Mouse (Mus musculus): Measurements from ENCODE around the gene Pp2d1. TPM values are rescaled to one million over a fixed set of nuclear protein-coding genes. Genes with fewer than 3 reads are reported as not detected.
"Not testable (repeated sequence)": the region's sequence is repeated elsewhere in the genome, so short reads cannot be mapped to it uniquely, and the experiment has no call there.

The Pp2d1 gene
- total RNA-seq (2022): not detected

DNA sequence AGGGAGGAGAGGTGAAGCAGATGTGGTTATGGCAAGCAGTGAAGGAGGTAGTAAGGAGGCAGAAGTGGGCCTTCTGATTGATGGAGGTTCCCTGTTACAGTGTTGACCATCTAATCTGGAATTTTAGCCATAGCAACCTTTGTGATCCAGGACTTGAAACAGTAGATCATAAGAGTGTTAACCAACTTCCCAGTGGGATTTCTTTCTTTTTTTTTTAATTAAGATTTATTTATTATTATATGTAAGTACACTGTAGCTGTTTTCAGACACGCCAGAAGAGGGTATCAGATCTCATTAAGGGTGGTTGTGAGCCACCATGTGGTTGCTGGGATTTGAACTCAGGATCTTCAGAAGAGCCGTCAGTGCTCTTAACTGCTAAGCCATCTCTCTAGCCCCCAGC is at the start of gene Pp2d1:
Gene Pp2d1 (minus strand): TSS at position 101 of the 400 bp plus-strand sequence.
- not testable (repeated sequence) for DNase-seq

DNA sequence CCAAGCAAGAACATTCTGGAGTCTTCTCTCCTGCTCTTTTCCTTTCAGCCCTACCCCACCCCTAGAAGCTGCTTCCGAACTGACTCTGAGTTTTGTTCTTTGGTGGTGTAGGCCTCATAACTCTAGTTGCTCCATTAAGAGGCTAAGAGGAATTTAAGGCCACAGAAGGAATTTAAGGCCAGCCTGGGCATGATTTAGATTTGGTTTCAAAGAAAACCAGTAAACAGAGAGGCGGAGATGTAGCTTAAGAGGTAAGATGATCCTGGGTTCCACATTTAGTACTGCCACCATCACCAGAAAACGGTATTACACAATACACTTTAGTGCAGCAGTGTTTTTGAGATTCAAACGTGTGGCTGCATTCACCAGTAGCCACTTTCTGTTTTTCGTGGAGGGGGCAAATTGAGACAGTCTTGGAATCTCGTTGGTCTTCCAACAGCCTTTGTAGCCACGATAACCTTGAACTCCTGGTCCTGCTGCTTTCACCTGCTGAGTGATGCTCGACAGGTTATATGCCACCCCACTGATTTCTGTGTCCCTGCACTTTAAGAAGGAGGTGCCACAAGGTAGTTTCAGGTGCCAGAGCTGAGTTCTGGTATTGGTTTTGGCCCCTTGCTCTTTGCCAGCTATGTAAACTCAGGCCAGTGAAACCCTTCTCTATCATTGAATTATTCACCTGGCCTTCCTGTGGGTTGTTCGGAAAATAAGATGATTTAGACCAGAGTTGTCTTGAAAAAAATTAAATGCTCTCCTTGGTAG is 49.0 kb upstream of the Pp2d1 start:
- no peak for DNase-seq

DNA sequence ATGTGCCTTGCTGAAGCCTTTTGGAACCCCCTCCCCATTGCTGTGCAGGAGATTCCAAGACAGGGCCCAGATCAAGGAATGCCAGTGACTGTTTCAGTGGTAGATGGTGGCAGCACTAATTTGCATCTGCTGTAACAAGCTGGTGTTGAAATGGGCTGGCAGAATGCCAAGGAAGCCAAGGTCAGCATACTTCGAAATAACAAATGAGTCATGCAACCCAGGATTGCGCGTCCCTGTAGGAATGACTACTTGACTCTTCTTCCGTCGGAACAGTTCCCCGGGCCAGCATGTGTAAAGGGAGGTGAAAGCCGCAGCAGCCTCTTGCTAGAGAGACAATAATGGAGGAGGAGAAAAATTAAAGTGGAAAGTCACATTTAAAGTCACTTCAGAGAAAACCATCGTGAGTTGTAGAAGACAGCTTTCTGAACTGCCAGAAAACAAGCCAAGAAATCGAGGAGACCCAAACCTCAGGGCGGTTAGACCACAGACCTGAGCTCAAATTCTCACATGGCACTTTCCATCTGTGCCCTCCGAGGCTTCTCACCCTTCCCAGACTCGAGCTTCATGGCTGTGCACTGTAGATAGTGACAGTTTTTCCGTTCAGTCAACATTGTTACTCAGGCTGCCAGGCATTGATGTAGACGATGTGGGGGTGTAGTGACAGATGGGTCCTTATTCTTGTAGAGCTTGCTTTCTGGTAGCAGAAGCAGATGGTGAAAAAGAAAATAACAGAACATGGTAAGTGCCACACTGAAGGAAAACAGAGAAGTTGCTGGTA is 48.0 kb upstream of the Pp2d1 start:
- DNase-seq: peak; percentile 97

DNA sequence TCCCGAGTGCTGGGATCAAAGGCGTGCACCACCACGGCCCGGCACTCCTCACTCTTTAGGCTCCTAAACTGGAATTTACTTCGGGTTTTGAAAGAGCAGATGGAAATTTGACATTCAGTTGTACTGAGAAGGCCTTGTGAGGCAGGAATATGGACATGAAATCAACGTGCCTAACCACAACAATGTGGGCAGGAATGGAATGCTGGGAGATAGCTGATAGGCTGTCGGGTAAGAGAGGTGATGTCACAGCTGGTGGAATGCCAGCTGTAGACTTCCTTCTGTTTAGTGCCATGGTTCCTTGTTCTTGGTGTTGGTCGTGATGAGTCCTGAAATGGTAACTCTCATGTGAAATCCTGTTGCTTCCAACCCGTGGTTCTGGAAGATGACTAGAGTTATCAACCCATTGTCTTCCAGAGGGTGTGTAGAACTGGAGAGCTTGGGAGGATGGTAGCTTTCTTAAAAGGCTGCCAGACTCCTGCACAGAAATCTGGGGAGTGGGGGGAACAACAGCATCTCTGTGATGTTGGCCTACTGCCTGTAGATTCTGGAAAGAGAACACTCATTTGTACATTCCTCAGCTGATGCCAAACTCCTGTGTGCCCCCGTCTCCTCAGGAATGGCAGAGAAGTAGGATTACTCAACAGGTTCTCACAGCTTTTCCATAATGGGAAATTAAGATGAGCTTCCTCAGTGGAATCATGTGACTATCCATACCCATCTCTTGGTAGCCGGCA is 44.8 kb upstream of the Pp2d1 start:
- DNase-seq: no peak

DNA sequence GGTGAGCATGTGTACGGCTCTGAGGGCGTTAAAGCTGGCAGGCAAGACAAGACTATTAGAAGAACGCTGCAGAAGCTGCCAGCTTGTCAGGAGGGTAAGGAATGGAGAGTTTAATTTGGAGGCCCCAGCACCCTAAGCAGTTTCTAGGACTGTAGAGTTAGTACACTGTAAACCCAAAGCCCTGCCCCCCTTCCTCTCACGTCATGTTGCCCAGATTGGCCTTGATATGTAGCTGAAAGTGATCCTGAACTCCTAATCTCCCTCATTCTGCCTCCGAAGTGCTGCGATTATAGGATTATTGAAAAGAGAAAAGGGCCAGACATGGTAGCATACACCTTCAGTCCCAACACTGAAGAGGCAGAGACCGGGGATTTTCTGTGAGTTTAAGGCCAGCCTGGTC is 43.6 kb upstream of the Pp2d1 start:
- no peak for DNase-seq

DNA sequence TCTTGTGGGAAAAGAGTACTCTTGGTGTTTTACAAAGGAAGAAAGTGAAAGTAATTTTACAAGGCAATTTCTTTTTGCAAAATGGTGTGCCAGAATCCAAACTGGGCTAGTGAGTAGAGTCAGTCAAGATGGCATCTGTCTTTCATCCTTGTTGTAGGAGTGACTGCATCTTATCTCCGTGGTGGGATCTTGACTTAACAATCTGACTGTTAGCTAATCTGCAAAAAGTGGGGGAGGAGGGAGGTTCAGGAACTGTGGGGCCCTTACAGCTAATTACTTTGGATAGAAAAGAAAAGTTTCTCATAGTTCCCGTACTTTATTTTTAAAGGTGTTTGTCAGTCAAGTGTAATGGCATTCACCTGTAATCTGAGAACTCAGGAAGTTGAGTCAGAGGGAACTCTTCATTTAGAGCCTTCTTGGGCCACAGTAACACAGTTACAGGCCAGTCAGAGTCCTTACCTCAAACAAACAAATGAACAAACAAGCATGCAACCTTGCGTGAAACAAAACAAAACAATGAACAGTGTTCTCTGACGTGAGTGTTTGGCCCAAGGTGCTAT is 42.9 kb upstream of the Pp2d1 start:
- DNase-seq: no peak

DNA sequence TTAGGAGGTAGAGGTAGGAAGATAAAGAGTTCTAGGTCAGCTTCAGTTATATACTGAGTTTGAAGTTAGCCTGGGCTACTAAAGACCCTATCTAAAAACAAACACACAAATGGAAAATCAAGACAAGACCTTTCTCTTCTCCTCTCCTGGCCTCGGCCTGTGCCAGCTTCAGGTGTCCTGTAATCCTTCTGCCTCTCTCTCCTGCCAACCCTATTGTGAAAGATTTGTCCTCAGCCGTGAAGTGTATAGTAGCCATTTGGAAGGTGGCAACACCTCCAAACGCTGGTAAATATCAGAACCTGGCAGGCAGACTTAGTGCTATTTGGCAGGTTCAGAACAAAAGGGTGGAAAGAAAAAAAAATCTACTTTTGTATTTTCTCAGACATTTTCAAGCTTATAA is 41.0 kb upstream of the Pp2d1 start:
- DNase-seq: no peak

DNA sequence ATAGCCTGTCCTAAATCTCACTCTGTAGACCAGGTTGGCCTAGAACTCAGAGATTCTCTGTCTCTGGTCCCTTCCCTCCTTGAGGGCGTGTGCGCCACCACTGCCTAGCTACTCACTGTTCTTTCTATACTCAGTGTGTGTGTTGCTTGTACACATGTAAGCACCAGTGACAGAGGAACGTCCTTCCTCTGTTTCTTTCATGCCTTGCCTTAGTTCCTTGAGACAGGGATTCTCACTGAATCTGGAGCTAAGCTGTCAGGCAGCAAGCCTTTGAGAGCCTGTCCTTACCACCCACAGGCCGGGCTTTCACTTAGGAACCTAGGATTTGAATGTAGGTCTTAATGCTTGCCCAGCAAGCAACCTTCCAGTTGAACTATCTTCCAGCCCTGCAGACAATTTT is 40.4 kb upstream of the Pp2d1 start:
- no peak for DNase-seq

DNA sequence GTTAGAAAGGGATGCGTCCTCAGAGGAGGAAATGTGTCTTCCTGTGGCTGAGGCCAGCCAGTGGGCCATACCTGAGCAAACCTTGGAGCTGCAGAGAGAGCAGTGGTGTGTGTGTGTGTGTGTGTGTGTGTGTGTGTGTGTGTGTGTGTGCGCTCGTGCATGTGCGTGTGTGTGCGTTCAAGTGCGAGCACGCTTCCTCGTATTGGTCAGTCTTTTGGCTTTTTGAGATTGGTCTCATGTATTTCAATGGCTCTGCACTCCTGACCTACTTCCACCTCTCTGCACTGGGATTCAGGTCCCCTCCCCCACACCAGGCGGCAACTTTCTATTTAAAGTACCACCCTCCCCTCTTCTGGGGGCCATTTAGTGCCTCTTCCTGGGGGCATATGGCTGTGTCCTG is 39.5 kb upstream of the Pp2d1 start:
- no peak for DNase-seq

DNA sequence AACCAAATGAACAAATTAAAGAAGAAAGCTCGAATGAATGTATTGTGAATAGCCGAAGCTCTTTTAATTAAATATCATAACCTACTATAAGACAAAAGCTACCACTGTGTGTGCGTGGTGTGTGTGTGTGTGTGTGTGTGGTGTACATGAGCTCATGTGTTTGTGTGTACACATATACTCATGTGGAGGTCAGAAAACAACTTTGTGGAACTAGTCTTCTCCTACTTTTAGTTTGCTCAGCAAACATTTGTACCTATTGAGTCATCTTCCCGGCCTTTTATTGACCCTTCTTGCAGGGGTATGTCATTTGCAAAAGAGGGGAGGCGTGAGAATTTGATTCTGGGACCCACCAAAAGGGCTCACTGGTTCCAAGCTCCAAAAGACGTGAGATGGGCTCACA is 39.0 kb upstream of the Pp2d1 start:
- DNase-seq: no peak

DNA sequence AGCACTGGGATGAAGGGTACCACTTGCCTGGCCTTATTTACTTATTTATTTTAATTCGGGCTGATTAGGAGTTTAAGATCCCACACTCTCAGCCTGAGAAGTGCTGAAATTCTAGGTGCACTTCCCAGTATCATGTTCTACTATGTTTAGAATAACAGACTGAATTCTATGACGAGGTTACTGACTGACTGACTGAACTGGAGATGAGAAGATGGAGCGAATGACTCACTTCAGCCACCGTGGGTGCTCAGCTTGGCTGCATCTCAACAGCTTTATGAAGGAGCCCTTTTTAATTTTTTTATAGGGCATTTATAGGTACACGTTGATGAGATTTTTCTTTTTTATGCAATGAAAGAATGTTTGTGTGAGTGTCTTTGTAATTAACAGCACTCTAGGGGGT is 38.5 kb upstream of the Pp2d1 start:
- DNase-seq: no peak

DNA sequence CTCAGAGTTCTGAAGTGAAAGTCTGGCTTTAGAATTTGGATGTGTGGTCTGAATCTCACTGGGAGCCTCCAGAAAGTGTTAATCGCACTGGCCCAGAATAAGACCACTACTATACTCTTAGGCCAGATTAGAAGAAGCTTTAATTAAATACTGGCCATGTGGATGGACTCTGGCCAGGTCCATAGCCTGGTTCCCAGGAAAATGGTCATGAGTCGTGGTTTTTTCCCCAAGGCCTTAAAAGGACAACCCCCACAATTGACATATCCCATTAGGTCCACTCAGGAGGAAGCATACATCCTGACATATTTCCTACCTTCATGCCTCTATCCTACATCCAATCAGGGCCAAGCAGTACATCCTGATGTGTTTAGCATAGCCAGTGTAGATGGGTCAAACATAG is 37.9 kb upstream of the Pp2d1 start:
- no peak for DNase-seq

DNA sequence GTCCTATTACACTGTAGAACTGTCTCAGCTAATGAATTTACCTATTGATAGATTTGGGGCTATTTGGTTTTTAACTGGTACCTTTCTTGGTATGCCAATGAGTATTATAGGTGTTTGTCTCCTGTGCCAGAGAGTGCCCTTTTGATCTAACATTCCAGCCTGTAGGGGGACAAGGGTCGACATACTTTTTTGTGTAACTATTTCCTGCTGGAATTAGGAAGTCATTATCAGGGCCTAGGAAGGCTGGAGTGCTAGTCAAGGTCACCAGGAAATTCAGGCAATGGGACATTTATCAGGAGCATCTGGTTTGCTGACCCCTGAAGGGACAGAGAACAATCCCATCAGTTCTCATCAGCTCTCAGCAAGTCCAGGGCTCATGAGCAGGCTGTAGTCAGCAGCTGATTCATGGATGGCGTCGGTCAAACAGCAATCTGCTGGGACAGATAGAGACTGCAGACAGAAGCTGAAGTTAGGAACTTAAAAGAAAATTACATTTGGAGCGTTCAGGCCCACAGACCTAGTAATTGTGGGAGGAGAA is 33.8 kb upstream of the Pp2d1 start:
- no peak for DNase-seq

DNA sequence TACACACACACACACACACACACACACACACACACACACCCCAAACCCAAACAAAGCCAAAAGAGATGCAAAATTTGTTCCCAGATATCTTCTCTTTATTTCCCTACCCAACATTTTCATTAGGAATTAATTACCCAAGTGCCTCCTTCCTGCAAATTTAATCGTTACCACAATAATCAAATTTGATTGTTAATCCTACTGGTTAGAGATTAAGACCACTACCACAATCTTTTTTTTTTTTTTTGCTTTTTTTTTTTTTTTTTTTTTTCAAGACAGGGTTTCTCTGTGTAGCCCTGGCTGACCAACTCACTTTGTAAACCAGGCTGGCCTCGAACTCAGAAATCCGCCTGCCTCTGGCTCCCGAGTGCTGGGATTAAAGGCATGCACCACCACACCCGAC is 31.7 kb upstream of the Pp2d1 start:
- DNase-seq: not testable (repeated sequence)

DNA sequence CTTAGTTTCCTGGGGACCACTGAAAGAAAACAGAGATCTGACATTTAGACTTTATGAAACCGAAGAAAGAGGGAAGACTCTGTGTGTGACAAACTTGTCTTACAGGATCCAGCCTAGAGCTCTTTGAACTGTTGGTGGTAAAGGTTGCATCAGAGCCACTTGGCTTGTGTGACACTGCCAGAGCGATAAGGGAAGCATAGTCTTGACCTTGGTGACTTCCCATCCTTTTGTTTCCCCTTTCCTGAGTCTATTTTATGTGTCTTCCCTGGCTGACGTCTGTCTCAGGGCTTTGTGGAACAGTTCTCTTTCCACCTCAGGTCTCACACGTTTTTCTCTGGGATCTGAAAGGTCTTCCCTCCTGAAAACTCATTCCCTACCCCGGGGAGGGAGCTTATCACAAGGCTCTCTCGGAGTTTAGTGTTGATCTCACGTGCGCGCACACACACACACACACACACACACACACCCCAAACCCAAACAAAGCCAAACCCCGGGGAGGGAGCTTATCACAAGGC is 31.2 kb upstream of the Pp2d1 start:
- DNase-seq: no peak

DNA sequence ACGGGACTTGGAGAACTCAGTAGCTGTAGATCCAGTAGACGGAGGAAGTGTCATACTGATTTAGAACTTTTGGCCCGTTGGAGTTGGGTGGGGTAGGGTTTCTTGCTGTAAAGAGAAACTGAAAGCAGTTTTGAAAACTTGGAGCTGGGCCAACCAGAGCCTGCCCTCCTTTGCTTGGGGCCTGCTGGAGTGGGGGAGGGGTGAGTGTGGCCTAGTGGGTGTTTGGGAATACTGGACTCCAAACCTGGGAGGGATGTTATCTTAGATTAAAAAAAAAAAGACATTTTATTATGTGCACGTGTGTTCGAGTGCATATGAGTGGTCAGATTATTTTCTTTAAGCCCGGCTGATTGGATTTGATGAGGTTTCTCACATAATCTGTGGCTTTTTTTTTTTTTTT is 30.6 kb upstream of the Pp2d1 start:
- peak; percentile 81 for DNase-seq

DNA sequence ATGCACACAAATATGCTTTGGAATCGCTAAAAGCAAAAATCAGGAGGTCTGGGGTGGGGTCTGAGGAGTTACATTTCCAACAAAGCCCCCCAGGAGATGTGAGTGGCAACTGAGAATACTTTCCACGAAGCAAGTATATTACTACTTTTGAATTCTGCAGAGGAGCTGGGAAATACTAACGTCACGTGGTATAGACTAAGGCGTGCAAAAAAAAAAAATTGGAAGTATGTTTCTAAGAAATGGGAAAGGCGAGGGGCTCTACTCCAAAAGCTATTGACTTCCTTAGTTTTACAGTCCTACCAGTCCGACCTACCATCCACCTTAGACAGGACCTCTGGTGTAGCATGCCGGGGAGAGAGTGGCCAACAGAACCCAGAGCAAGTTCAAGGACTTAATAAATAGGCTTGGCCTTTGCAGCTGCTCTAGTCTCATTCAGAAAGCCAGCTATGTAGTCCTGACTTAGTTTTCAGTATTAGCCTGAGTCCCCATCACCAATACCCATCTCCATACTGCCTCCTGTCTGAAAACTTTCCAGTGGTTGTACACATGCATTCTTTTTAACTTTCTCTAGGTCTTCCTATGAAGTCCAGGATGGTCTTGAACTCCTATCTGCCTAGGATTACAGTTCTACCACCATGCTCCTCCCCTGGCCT is 29.6 kb upstream of the Pp2d1 start:
- DNase-seq: no peak

DNA sequence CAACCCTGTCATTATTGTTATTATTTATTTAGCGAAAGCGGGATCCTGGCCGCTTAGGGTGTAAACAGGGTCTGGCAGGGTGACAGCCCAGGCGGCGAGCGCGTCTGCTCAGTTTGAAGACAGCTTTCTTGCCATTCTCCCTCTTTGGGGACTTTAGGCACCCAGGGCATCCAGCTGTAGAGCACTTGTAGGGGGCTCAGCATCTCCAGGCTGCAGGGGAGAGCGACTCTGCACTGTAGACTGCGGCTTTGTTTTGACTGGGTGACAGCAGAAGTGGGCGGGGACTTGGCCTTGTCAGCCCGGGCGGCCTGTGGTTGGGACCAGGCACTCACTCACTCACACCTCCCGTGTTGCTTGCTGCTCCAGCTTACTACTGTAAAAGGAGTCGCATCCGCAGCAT is 28.9 kb upstream of the Pp2d1 start:
- DNase-seq: peak; percentile 79

DNA sequence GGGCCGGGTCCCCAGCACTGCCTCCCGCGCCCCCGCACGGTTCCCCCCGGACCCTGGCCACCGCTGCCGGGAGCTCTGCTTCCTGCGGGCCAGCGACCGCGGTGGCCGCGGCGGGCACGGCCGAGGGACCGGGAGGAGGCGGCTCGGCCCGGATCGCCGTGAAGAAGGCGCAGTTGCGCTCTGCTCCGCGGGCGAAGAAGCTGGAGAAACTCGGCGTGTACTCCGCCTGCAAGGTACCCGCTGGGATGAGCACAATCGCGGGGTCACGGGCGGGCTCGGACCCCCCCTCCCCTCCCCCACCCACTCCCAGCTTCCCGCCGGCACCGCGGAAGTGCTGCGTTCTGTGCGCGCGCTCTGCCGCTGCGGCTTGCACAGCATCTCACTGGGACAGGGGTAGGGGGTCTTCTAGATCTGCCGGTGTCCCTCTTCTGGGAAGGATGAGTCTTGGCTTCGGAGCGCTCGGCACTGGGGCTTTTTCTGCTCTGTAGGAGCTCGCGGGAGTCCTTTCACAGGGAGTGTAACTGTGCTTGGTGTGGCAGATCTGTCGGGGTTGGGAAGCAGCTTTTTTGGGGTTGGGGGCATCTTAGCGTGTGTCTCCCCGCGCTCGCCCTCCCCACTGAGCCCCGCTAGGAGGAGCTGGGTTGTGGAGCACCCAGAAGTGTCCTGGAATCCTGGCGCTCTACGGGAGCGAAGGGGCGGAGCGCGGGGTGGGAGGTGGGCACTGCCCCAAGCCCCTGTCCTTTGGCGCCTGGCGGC is 28.3 kb upstream of the Pp2d1 start:
- DNase-seq: no peak

DNA sequence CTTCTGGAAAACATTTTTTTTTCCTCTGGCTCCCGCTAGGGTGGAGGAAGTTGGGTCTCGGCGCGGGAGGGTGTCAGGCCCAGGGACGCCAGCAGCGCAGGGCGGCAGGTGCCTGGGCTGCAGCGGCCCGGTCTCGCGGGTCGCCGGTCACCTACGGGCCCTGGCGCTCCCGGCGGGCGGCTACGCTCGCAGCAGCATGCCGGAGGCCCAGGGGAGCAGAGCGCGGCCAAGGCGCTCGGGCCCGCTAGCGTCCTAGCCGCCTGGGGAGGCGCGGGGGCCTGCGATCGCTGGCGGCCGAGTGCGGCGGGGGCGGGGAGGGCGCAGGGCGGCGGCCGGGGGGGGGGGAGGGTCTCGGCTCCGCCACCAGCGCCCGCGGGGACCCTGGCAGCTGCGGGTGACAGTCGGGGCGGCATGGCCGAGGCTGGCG is 27.7 kb upstream of the Pp2d1 start:
- peak; percentile 67 for DNase-seq
